Mouse (Mus musculus): ENCODE results near the gene Arhgef12. TPM values are rescaled to one million over a fixed set of nuclear protein-coding genes. Genes with fewer than 3 reads are reported as not detected.

Gene Arhgef12
- polyA plus RNA-seq, 1 experiment, result not detected

- no peak for TF ChIP-seq POLR2A (IDR thresholded peaks at IDR 0.05; ENCODE audit: insufficient read depth, low read depth, low read length)
- TF ChIP-seq CTCF (IDR thresholded peaks at IDR 0.05; ENCODE audit: insufficient read depth, low read depth, low read length), result no peak
- H3K4me3 ChIP-seq (ENCODE audit: insufficient read depth, low read depth, low read length), result no peak overlapping the region
- peaks cover 12% of the 10 kb centered on the region for H3K4me1 ChIP-seq (ENCODE audit: control insufficient read depth, insufficient read depth, low read length)
- H3K27ac ChIP-seq (ENCODE audit: insufficient read depth, low read depth, low read length), result no peak overlapping the region
Observed at GRCm38 (mm10) chr9:43096337-43096736, 10.7 kb downstream of the Arhgef12 start.

GRCm38 (mm10) chr9:43094828-43095227 lies 12.2 kb downstream of the Arhgef12 start:
- 92% methylated on average over 4 of the region's 4 CpGs for WGBS

GRCm38 (mm10) chr9:43093803-43094202 lies 13.2 kb downstream of the Arhgef12 start:
- peaks cover 15% of the 10 kb centered on the region for H3K4me1 ChIP-seq (ENCODE audit: control insufficient read depth, insufficient read depth, low read length)
- no peak overlapping the region for H3K4me3 ChIP-seq (ENCODE audit: insufficient read depth, low read depth, low read length)
- TF ChIP-seq CTCF (IDR thresholded peaks at IDR 0.05; ENCODE audit: insufficient read depth, low read depth, low read length) (no peak), POLR2A (IDR thresholded peaks at IDR 0.05; ENCODE audit: insufficient read depth, low read depth, low read length) (no peak)
- H3K27ac ChIP-seq (ENCODE audit: insufficient read depth, low read depth, low read length), result no peak overlapping the region
- WGBS, result 47% methylated on average over 3 of the region's 3 CpGs

More at GRCm38 (mm10) chr9:43094828-43095227, 12.2 kb downstream of the Arhgef12 start:
- TF ChIP-seq POLR2A (IDR thresholded peaks at IDR 0.05; ENCODE audit: insufficient read depth, low read depth, low read length) (no peak), CTCF (IDR thresholded peaks at IDR 0.05; ENCODE audit: insufficient read depth, low read depth, low read length) (no peak)
- Histone ChIP-seq H3K4me3 (ENCODE audit: insufficient read depth, low read depth, low read length) (no peak overlapping the region), H3K27ac (ENCODE audit: insufficient read depth, low read depth, low read length) (no peak overlapping the region), H3K4me1 (ENCODE audit: control insufficient read depth, insufficient read depth, low read length) (peaks cover 12% of the 10 kb centered on the region)

GRCm38 (mm10) chr9:43085686-43086285 lies 21.3 kb downstream of the Arhgef12 start:
- TF ChIP-seq POLR2A (IDR thresholded peaks at IDR 0.05; ENCODE audit: insufficient read depth, low read depth, low read length) (no peak), CTCF (IDR thresholded peaks at IDR 0.05; ENCODE audit: insufficient read depth, low read depth, low read length) (no peak)
- H3K4me3 ChIP-seq (ENCODE audit: insufficient read depth, low read depth, low read length), result no peak overlapping the region
- H3K4me1 ChIP-seq (ENCODE audit: control insufficient read depth, insufficient read depth, low read length), result peaks cover 5% of the 10 kb centered on the region; the same call in 1 of the 2 replicates
- 95% methylated on average over 1 of the region's 1 CpGs for WGBS
- H3K27ac ChIP-seq (ENCODE audit: insufficient read depth, low read depth, low read length), result no peak overlapping the region

- 86% methylated on average over 7 of the region's 7 CpGs for WGBS
- H3K27ac ChIP-seq (ENCODE audit: insufficient read depth, low read depth, low read length), result no peak overlapping the region
- peaks cover 5% of the 10 kb centered on the region; the same call in 1 of the 2 replicates for H3K4me1 ChIP-seq (ENCODE audit: control insufficient read depth, insufficient read depth, low read length)
- TF ChIP-seq POLR2A (IDR thresholded peaks at IDR 0.05; ENCODE audit: insufficient read depth, low read depth, low read length) (no peak), CTCF (IDR thresholded peaks at IDR 0.05; ENCODE audit: insufficient read depth, low read depth, low read length) (no peak)
- H3K4me3 ChIP-seq (ENCODE audit: insufficient read depth, low read depth, low read length), result no peak overlapping the region
Observed at GRCm38 (mm10) chr9:43084496-43085362, 22.3 kb downstream of the Arhgef12 start.

GRCm38 (mm10) chr9:43083441-43084055 lies 23.5 kb downstream of the Arhgef12 start:
- no peak for TF ChIP-seq CTCF (IDR thresholded peaks at IDR 0.05; ENCODE audit: insufficient read depth, low read depth, low read length)
- TF ChIP-seq POLR2A (IDR thresholded peaks at IDR 0.05; ENCODE audit: insufficient read depth, low read depth, low read length), result no peak
- Histone ChIP-seq H3K4me1 (ENCODE audit: control insufficient read depth, insufficient read depth, low read length) (no peaks in the 10 kb centered on the region), H3K4me3 (ENCODE audit: insufficient read depth, low read depth, low read length) (no peak overlapping the region), H3K27ac (ENCODE audit: insufficient read depth, low read depth, low read length) (no peak overlapping the region)
- 48% methylated on average over 7 of the region's 7 CpGs for WGBS

GRCm38 (mm10) chr9:43078711-43079110 lies 28.3 kb downstream of the Arhgef12 start:
- no peak overlapping the region for H3K4me3 ChIP-seq (ENCODE audit: insufficient read depth, low read depth, low read length)
- H3K4me1 ChIP-seq (ENCODE audit: control insufficient read depth, insufficient read depth, low read length), result no peaks in the 10 kb centered on the region
- TF ChIP-seq POLR2A (IDR thresholded peaks at IDR 0.05; ENCODE audit: insufficient read depth, low read depth, low read length), result no peak
- TF ChIP-seq CTCF (IDR thresholded peaks at IDR 0.05; ENCODE audit: insufficient read depth, low read depth, low read length), result no peak
- WGBS, result 85% methylated on average over 3 of the region's 3 CpGs
- H3K27ac ChIP-seq (ENCODE audit: insufficient read depth, low read depth, low read length), result no peak overlapping the region

- H3K4me1 ChIP-seq (ENCODE audit: control insufficient read depth, insufficient read depth, low read length), result no peaks in the 10 kb centered on the region
- no peak overlapping the region for H3K4me3 ChIP-seq (ENCODE audit: insufficient read depth, low read depth, low read length)
- WGBS, result 67% methylated on average over 7 of the region's 7 CpGs
- no peak overlapping the region for H3K27ac ChIP-seq (ENCODE audit: insufficient read depth, low read depth, low read length)
- TF ChIP-seq POLR2A (IDR thresholded peaks at IDR 0.05; ENCODE audit: insufficient read depth, low read depth, low read length) (no peak), CTCF (IDR thresholded peaks at IDR 0.05; ENCODE audit: insufficient read depth, low read depth, low read length) (no peak)
Observed at GRCm38 (mm10) chr9:43076163-43076562, 30.9 kb downstream of the Arhgef12 start.

GRCm38 (mm10) chr9:43074611-43075010 lies 32.4 kb downstream of the Arhgef12 start:
- no peak for TF ChIP-seq POLR2A (IDR thresholded peaks at IDR 0.05; ENCODE audit: insufficient read depth, low read depth, low read length)
- TF ChIP-seq CTCF (IDR thresholded peaks at IDR 0.05; ENCODE audit: insufficient read depth, low read depth, low read length), result no peak
- WGBS, result 100% methylated on average over 1 of the region's 1 CpGs
- Histone ChIP-seq H3K4me1 (ENCODE audit: control insufficient read depth, insufficient read depth, low read length) (peaks cover 2% of the 10 kb centered on the region; the same call in 1 of the 2 replicates), H3K27ac (ENCODE audit: insufficient read depth, low read depth, low read length) (no peak overlapping the region), H3K4me3 (ENCODE audit: insufficient read depth, low read depth, low read length) (no peak overlapping the region)
